Mouse (Mus musculus): ENCODE results near the gene Aarsd1. TPM values are rescaled to one million over a fixed set of nuclear protein-coding genes. Genes with fewer than 3 reads are reported as not detected.

Aarsd1 gene
- 51.8 TPM for polyA plus RNA-seq (2017; shearing (Covaris generic))

GRCm38 (mm10) chr11:101417101-101417855 is at the start of gene Aarsd1:
TSS of gene Aarsd1 (minus strand) at chr11:101417615.

GRCm38 (mm10) chr11:101465869-101466551 is 48.6 kb upstream of the Aarsd1 start, which contains the start of gene Vat1:
TSS of gene Vat1 (minus strand) at chr11:101466230.

GRCm38 (mm10) chr11:101464211-101465100 is 47.0 kb upstream of the Aarsd1 start, which contains the start of gene Rnd2:
TSS of gene Rnd2 (plus strand) at chr11:101464999.

GRCm38 (mm10) chr11:101448274-101448746 is 30.9 kb upstream of the Aarsd1 start, which contains the start of gene Ifi35:
TSS of gene Ifi35 (plus strand) at chr11:101448407.

GRCm38 (mm10) chr11:101442127-101442693 is 24.8 kb upstream of the Aarsd1 start, which contains the start of gene Rpl27:
TSS of gene Rpl27 (plus strand) at chr11:101442298.

GRCm38 (mm10) chr11:101424925-101425813 is 7.8 kb upstream of the Aarsd1 start, which contains the start of the genes Rundc1 and Ptges3l:
TSS of gene Rundc1 (plus strand) at chr11:101425085.
TSS of gene Ptges3l (minus strand) at chr11:101425333.

GRCm38 (mm10) chr11:101424105-101424851 is 6.9 kb upstream of the Aarsd1 start, which contains the start of gene Gm27029:
TSS of gene Gm27029 (minus strand) at chr11:101424796.

GRCm38 (mm10) chr11:101367326-101367935 is 50.0 kb downstream of the Aarsd1 start, which contains the start of gene G6pc:
TSS of gene G6pc (plus strand) at chr11:101367561.

Other genes with a start within 250 kb of the Aarsd1 start
- 0.05 TPM for gene Cntnap1, start 247.1 kb downstream of the Aarsd1 start, polyA plus RNA-seq (2017; shearing (Covaris generic))
- not detected for gene Plekhh3, start 246.3 kb downstream of the Aarsd1 start, polyA plus RNA-seq (2017; shearing (Covaris generic))
- gene Ccr10, start 242.2 kb downstream of the Aarsd1 start, polyA plus RNA-seq (2017; shearing (Covaris generic)) = 2.0 TPM
- 98.0 TPM for gene Ezh1, start 191.2 kb downstream of the Aarsd1 start, polyA plus RNA-seq (2017; shearing (Covaris generic))
- 0.36 TPM for gene Ramp2, start 171.6 kb downstream of the Aarsd1 start, polyA plus RNA-seq (2017; shearing (Covaris generic))
- gene Vps25, start 163.9 kb downstream of the Aarsd1 start, polyA plus RNA-seq (2017; shearing (Covaris generic)) = 178 TPM
- gene Wnk4, start 157.0 kb downstream of the Aarsd1 start, polyA plus RNA-seq (2017; shearing (Covaris generic)) = 6.2 TPM
- gene Cntd1, start 138.6 kb downstream of the Aarsd1 start, polyA plus RNA-seq (2017; shearing (Covaris generic)) = 0.33 TPM
- gene Coa3, start 138.5 kb downstream of the Aarsd1 start, polyA plus RNA-seq (2017; shearing (Covaris generic)) = 134 TPM
- 232 TPM for gene Becn1, start 115.3 kb downstream of the Aarsd1 start, polyA plus RNA-seq (2017; shearing (Covaris generic))
- 93.7 TPM for gene Psme3, start 101.4 kb downstream of the Aarsd1 start, polyA plus RNA-seq (2017; shearing (Covaris generic))
- gene Aoc2, start 92.6 kb downstream of the Aarsd1 start, polyA plus RNA-seq (2017; shearing (Covaris generic)) = 3.4 TPM
- not detected for gene Aoc3, start 87.0 kb downstream of the Aarsd1 start, polyA plus RNA-seq (2017; shearing (Covaris generic))
- not detected for gene G6pc, start 50.1 kb downstream of the Aarsd1 start, polyA plus RNA-seq (2017; shearing (Covaris generic))
- gene Gm27029, start 7.2 kb upstream of the Aarsd1 start, polyA plus RNA-seq (2017; shearing (Covaris generic)) = 2.4 TPM
- gene Rundc1, start 7.5 kb upstream of the Aarsd1 start, polyA plus RNA-seq (2017; shearing (Covaris generic)) = 7.5 TPM
- 0.94 TPM for gene Ptges3l, start 7.7 kb upstream of the Aarsd1 start, polyA plus RNA-seq (2017; shearing (Covaris generic))
- 395 TPM for gene Rpl27, start 24.7 kb upstream of the Aarsd1 start, polyA plus RNA-seq (2017; shearing (Covaris generic))
- 215 TPM for gene Ifi35, start 30.8 kb upstream of the Aarsd1 start, polyA plus RNA-seq (2017; shearing (Covaris generic))
- gene Rnd2, start 47.4 kb upstream of the Aarsd1 start, polyA plus RNA-seq (2017; shearing (Covaris generic)) = not detected
- gene Vat1, start 48.6 kb upstream of the Aarsd1 start, polyA plus RNA-seq (2017; shearing (Covaris generic)) = 0.38 TPM
- 3.9 TPM for gene Brca1, start 134.3 kb upstream of the Aarsd1 start, polyA plus RNA-seq (2017; shearing (Covaris generic))
- gene Nbr1, start 134.5 kb upstream of the Aarsd1 start, polyA plus RNA-seq (2017; shearing (Covaris generic)) = 127 TPM
- gene Tmem106a, start 164.6 kb upstream of the Aarsd1 start, polyA plus RNA-seq (2017; shearing (Covaris generic)) = 11.4 TPM
- gene Gm11634, start 181.6 kb upstream of the Aarsd1 start, polyA plus RNA-seq (2017; shearing (Covaris generic)) = not detected
- 74.8 TPM for gene Rdm1, start 209.6 kb upstream of the Aarsd1 start, polyA plus RNA-seq (2017; shearing (Covaris generic))
- 2.1 TPM for gene Arl4d, start 247.9 kb upstream of the Aarsd1 start, polyA plus RNA-seq (2017; shearing (Covaris generic))

All from CD4-positive, CD25-positive, alpha-beta regulatory T cell, adult 9 weeks (primary cell).